Mouse (Mus musculus): ENCODE data around the gene Aktip.

The Aktip gene

GRCm38 (mm10) chr8:91199876-91200275 is at the start of gene Aktip:
Gene Aktip, minus strand, starts transcription at chr8:91199976.
- DNase-seq (ENCODE audit: low spot score in 2 of 2) = no peak

- DNase-seq (ENCODE audit: low spot score in 2 of 2) = no peak
These were observed 46.2 kb upstream of the Aktip start for GRCm38 (mm10) chr8:91245821-91246454.

- no peak for DNase-seq (ENCODE audit: low spot score in 2 of 2)
These were observed 42.9 kb upstream of the Aktip start for GRCm38 (mm10) chr8:91242721-91243120.

GRCm38 (mm10) chr8:91241873-91242519 is 42.2 kb upstream of the Aktip start:
- DNase-seq (ENCODE audit: low spot score in 2 of 2) = no peak

- no peak for DNase-seq (ENCODE audit: low spot score in 2 of 2)
These were observed 41.6 kb upstream of the Aktip start for GRCm38 (mm10) chr8:91241371-91241770.

- DNase-seq (ENCODE audit: low spot score in 2 of 2) = no peak
These were observed 37.4 kb upstream of the Aktip start for GRCm38 (mm10) chr8:91237191-91237590.

GRCm38 (mm10) chr8:91234097-91234496 is 34.3 kb upstream of the Aktip start:
- no peak for DNase-seq (ENCODE audit: low spot score in 2 of 2)

GRCm38 (mm10) chr8:91227421-91227841 is 27.7 kb upstream of the Aktip start:
- no peak for DNase-seq (ENCODE audit: low spot score in 2 of 2)

GRCm38 (mm10) chr8:91224227-91224626 is 24.5 kb upstream of the Aktip start:
- no peak for DNase-seq (ENCODE audit: low spot score in 2 of 2)

- no peak for DNase-seq (ENCODE audit: low spot score in 2 of 2)
These were observed 22.1 kb upstream of the Aktip start for GRCm38 (mm10) chr8:91221841-91222240.

- DNase-seq (ENCODE audit: low spot score in 2 of 2) = no peak
These were observed 18.5 kb upstream of the Aktip start for GRCm38 (mm10) chr8:91218271-91218670.

- no peak for DNase-seq (ENCODE audit: low spot score in 2 of 2)
These were observed 17.5 kb upstream of the Aktip start for GRCm38 (mm10) chr8:91217062-91217905.

- DNase-seq (ENCODE audit: low spot score in 2 of 2) = no peak
These were observed 14.5 kb upstream of the Aktip start for GRCm38 (mm10) chr8:91214287-91214686.

- no peak for DNase-seq (ENCODE audit: low spot score in 2 of 2)
These were observed 13.2 kb upstream of the Aktip start for GRCm38 (mm10) chr8:91212948-91213347.

GRCm38 (mm10) chr8:91209658-91210057 is 9.9 kb upstream of the Aktip start:
- no peak for DNase-seq (ENCODE audit: low spot score in 2 of 2)

GRCm38 (mm10) chr8:91207676-91208075 is 7.9 kb upstream of the Aktip start:
- no peak for DNase-seq (ENCODE audit: low spot score in 2 of 2)

GRCm38 (mm10) chr8:91205897-91206296 is 6.1 kb upstream of the Aktip start:
- no peak for DNase-seq (ENCODE audit: low spot score in 2 of 2)

GRCm38 (mm10) chr8:91201184-91201583 is 1.4 kb upstream of the Aktip start:
- no peak for DNase-seq (ENCODE audit: low spot score in 2 of 2)

GRCm38 (mm10) chr8:91198036-91198435 is 1.7 kb downstream of the Aktip start:
- no peak for DNase-seq (ENCODE audit: low spot score in 2 of 2)

GRCm38 (mm10) chr8:91197233-91197632 is 2.5 kb downstream of the Aktip start:
- DNase-seq (ENCODE audit: low spot score in 2 of 2) = no peak

- no peak for DNase-seq (ENCODE audit: low spot score in 2 of 2)
These were observed 3.1 kb downstream of the Aktip start for GRCm38 (mm10) chr8:91196661-91197060.

- no peak for DNase-seq (ENCODE audit: low spot score in 2 of 2)
These were observed 5.7 kb downstream of the Aktip start for GRCm38 (mm10) chr8:91194081-91194480.

- DNase-seq (ENCODE audit: low spot score in 2 of 2) = no peak
These were observed 6.8 kb downstream of the Aktip start for GRCm38 (mm10) chr8:91192941-91193340.
